Mouse (Mus musculus) kidney, postnatal 0 days (tissue): ENCODE results near the gene Spc25. TPM values are rescaled to one million over a fixed set of nuclear protein-coding genes. Genes with fewer than 3 reads are reported as not detected.

Source experiments
- ATAC-seq: fragments of 200-750 bp; cut with Nextera tagmentation; replicated peaks from 2 replicates; pipeline ENCODE4 v1.8.0; 2017; ENCODE audit warnings: low read depth, moderate number of reproducible peaks, moderate TSS enrichment, moderate library complexity; ENCODE audit not compliant: low FRiP score
- DNase-seq: peaks from one replicate; pipeline ENCODE4 v3.0.0-alpha.2; 2016; ENCODE audit warnings: low spot score
- H3K27ac ChIP-seq: fragments of 300-500 bp; sonication (generic); 2 replicates; pipeline ENCODE4 v1.5.1; 2014; ENCODE audit warnings: mild to moderate bottlenecking
- H3K27me3 ChIP-seq: fragments of 300-500 bp; sonication (generic); 2 replicates; pipeline ENCODE4 v1.6.1; 2014; ENCODE audit warnings: low read length, mixed read lengths; ENCODE audit not compliant: insufficient read depth
- H3K36me3 ChIP-seq: fragments of 300-500 bp; sonication (generic); 2 replicates; pipeline ENCODE4 v1.6.1; 2014; ENCODE audit warnings: low read length, mixed read lengths; ENCODE audit not compliant: insufficient read depth
- H3K4me1 ChIP-seq: fragments of 300-500 bp; sonication (generic); replicated peaks from 2 replicates; pipeline ENCODE4 v1.6.1; 2014; ENCODE audit warnings: antibody characterized with exemption, low read length, mixed read lengths; ENCODE audit not compliant: insufficient read depth
- H3K4me2 ChIP-seq: fragments of 300-500 bp; sonication (generic); 2 replicates; pipeline ENCODE4 v1.6.1; 2014; ENCODE audit warnings: mild to moderate bottlenecking, low read length, moderate library complexity, mixed read lengths
- H3K4me3 ChIP-seq: fragments of 300-500 bp; sonication (generic); replicated peaks from 2 replicates; pipeline ENCODE4 v1.5.1; 2014; ENCODE audit warnings: low read depth, low read length
- H3K9ac ChIP-seq: fragments of 300-500 bp; sonication (generic); 2 replicates; pipeline ENCODE4 v1.6.1; 2014; ENCODE audit warnings: low read depth, low read length
- H3K9me3 ChIP-seq: fragments of 300-500 bp; sonication (generic); replicated peaks from 2 replicates; pipeline ENCODE4 v1.6.1; 2016; ENCODE audit warnings: low read length, inconsistent platforms, mixed read lengths
- CTCF ChIP-seq: IDR thresholded peaks from 2 replicates; pipeline ENCODE4 v1.5.1; 2016; ENCODE audit warnings: antibody characterized with exemption, low read depth, mild to moderate bottlenecking, moderate library complexity
- WGBS: fragments of 180-500 bp; shearing (Covaris S2); extraction: QIAGEN DNeasy Blood & Tissue Kit; methylation state at CpG from one replicate; pipeline ENCODE4 v1.1.7; 2014; 5-methylcytosine and 5-hydroxymethylcytosine counted together
- polyA plus RNA-seq: library from polyadenylated mRNA; unstranded; fragments of >200 nt; fragmentation: Nextera tagmentation; extraction: Ambion mirVana; gene quantifications from 2 replicates; pipeline ENCODE4 v1.2.1, GENCODE M21; 2015

The Spc25 gene
- polyA plus RNA-seq, 1 experiment from 2014 or later: 165 TPM

GRCm38 (mm10) chr2:69170395-69171077 lies 35.5 kb downstream of the Spc25 start:
- no peaks in the 10 kb centered on the region for H3K9me3 ChIP-seq
- TF ChIP-seq CTCF: no peak
- H3K4me3 ChIP-seq: no peak overlapping the region
- no peak overlapping the region for H3K4me2 ChIP-seq
- H3K27me3 ChIP-seq: no peaks in the 10 kb centered on the region
- no peaks in the 10 kb centered on the region for H3K4me1 ChIP-seq
- peak; percentile 87 for DNase-seq
- no peak overlapping the region for H3K9ac ChIP-seq
- H3K27ac ChIP-seq: no peak overlapping the region
- 24% methylated on average over 9 of the region's 9 CpGs for WGBS
- ATAC-seq: 0 out of 2 replicates have a peak, but pooled peaks have one; percentile 40
- no peaks in the 10 kb centered on the region for H3K36me3 ChIP-seq

GRCm38 (mm10) chr2:69158907-69159306 lies 47.1 kb downstream of the Spc25 start:
- H3K4me1 ChIP-seq: 0 out of 2 replicates have a peak, but pooled peaks cover 8% of the 10 kb centered on the region
- H3K4me2 ChIP-seq: no peak overlapping the region
- ATAC-seq (no peak), DNase-seq (no peak)
- H3K9ac ChIP-seq: no peak overlapping the region
- H3K36me3 ChIP-seq: no peaks in the 10 kb centered on the region
- no peaks in the 10 kb centered on the region for H3K9me3 ChIP-seq
- no peak overlapping the region for H3K27ac ChIP-seq
- no peaks in the 10 kb centered on the region for H3K27me3 ChIP-seq
- H3K4me3 ChIP-seq: no peak overlapping the region
- TF ChIP-seq CTCF: no peak

GRCm38 (mm10) chr2:69156283-69156682 lies 49.7 kb downstream of the Spc25 start:
- no peaks in the 10 kb centered on the region for H3K36me3 ChIP-seq
- no peak for TF ChIP-seq CTCF
- no peak overlapping the region for H3K9ac ChIP-seq
- no peak overlapping the region for H3K4me2 ChIP-seq
- H3K9me3 ChIP-seq: no peaks in the 10 kb centered on the region
- 0 out of 2 replicates have a peak, but pooled peaks cover 8% of the 10 kb centered on the region for H3K4me1 ChIP-seq
- no peak for ATAC-seq
- peak overlapping the region; percentile 10; the same call in 1 of the 2 replicates for H3K27ac ChIP-seq
- 42% methylated on average over 7 of the region's 7 CpGs for WGBS
- no peak for DNase-seq
- H3K27me3 ChIP-seq: no peaks in the 10 kb centered on the region
- no peak overlapping the region for H3K4me3 ChIP-seq

GRCm38 (mm10) chr2:69155861-69156260 lies 50.1 kb downstream of the Spc25 start:
- no peaks in the 10 kb centered on the region for H3K36me3 ChIP-seq
- no peak overlapping the region for H3K9ac ChIP-seq
- 22% methylated on average over 3 of the region's 3 CpGs for WGBS
- H3K4me1 ChIP-seq: 0 out of 2 replicates have a peak, but pooled peaks cover 8% of the 10 kb centered on the region
- DNase-seq (peak; percentile 83), ATAC-seq (peak; percentile 72; the same call in 1 of the 2 replicates)
- H3K9me3 ChIP-seq: no peaks in the 10 kb centered on the region
- H3K27me3 ChIP-seq: no peaks in the 10 kb centered on the region
- H3K4me2 ChIP-seq: no peak overlapping the region
- 0 out of 2 replicates have a peak overlapping the region, but pooled peaks have one; percentile 10 for H3K27ac ChIP-seq
- TF ChIP-seq CTCF: no peak
- no peak overlapping the region for H3K4me3 ChIP-seq

GRCm38 (mm10) chr2:69150841-69151240 lies 55.2 kb downstream of the Spc25 start:
- H3K4me3 ChIP-seq: no peak overlapping the region
- H3K27me3 ChIP-seq: no peaks in the 10 kb centered on the region
- ATAC-seq (no peak), DNase-seq (no peak)
- H3K4me2 ChIP-seq: no peak overlapping the region
- H3K4me1 ChIP-seq: no peaks in the 10 kb centered on the region
- WGBS: 85% methylated on average over 5 of the region's 5 CpGs
- no peaks in the 10 kb centered on the region for H3K36me3 ChIP-seq
- TF ChIP-seq CTCF: no peak
- H3K27ac ChIP-seq: no peak overlapping the region
- no peak overlapping the region for H3K9ac ChIP-seq
- no peaks in the 10 kb centered on the region for H3K9me3 ChIP-seq

- H3K27me3 ChIP-seq: no peaks in the 10 kb centered on the region
- TF ChIP-seq CTCF: no peak
- no peak for DNase-seq
- H3K36me3 ChIP-seq: no peaks in the 10 kb centered on the region
- no peak overlapping the region for H3K4me3 ChIP-seq
- no peaks in the 10 kb centered on the region for H3K4me1 ChIP-seq
- no peak overlapping the region for H3K27ac ChIP-seq
- ATAC-seq: no peak
- no peak overlapping the region for H3K4me2 ChIP-seq
- whole genome bisulfite sequencing: 81% methylated on average over 10 of the region's 10 CpGs
- no peak overlapping the region for H3K9ac ChIP-seq
- no peaks in the 10 kb centered on the region for H3K9me3 ChIP-seq
These were observed 56.8 kb downstream of the Spc25 start for GRCm38 (mm10) chr2:69149154-69149553.

- 53% methylated on average over 3 of the region's 3 CpGs for WGBS
- H3K9me3 ChIP-seq: no peaks in the 10 kb centered on the region
- no peak for DNase-seq
These were observed 57.3 kb downstream of the Spc25 start for GRCm38 (mm10) chr2:69148691-69149090.

More at GRCm38 (mm10) chr2:69148691-69149090, 57.3 kb downstream of the Spc25 start:
- H3K27ac ChIP-seq: no peak overlapping the region
- no peak for ATAC-seq
- H3K4me3 ChIP-seq: no peak overlapping the region
- TF ChIP-seq CTCF: no peak
- H3K36me3 ChIP-seq: no peaks in the 10 kb centered on the region
- no peaks in the 10 kb centered on the region for H3K27me3 ChIP-seq
- no peaks in the 10 kb centered on the region for H3K4me1 ChIP-seq
- H3K4me2 ChIP-seq: no peak overlapping the region
- H3K9ac ChIP-seq: no peak overlapping the region

Other genes starting within 250 kb of the Spc25 start
- gene Nostrin, start 70.4 kb downstream of the Spc25 start, polyA plus RNA-seq: 9.8 and 10.3 TPM in 2 replicates
- 4.4 and 4.8 TPM in 2 replicates for gene G6pc2, start 4.9 kb upstream of the Spc25 start, polyA plus RNA-seq
- gene Abcb11, start 136.4 kb upstream of the Spc25 start, polyA plus RNA-seq: 0.03 and 0.32 TPM in 2 replicates
- 0.03 TPM in 1 of 2 replicates, not detected in the other for gene Dhrs9, start 174.3 kb upstream of the Spc25 start, polyA plus RNA-seq